Mouse (Mus musculus) limb, embryonic 11.5 days (tissue): ENCODE data around the gene Dph1. TPM values are rescaled to one million over a fixed set of nuclear protein-coding genes. Genes with fewer than 3 reads are reported as not detected.

ENCODE experiments used
- ATAC-seq: fragments of 200-750 bp; cut with Nextera tagmentation; 2 replicates; pipeline ENCODE4 v1.8.0; 2017; ENCODE audit warnings: low read depth; ENCODE audit not compliant: insufficient number of reproducible peaks, low FRiP score, low TSS enrichment
- DNase-seq: peaks from one replicate; pipeline ENCODE4 v3.0.0-alpha.2; 2015; ENCODE audit warnings: low spot score
- H3K27ac ChIP-seq: fragments of 300-500 bp; sonication (generic); replicated peaks from 2 replicates; pipeline ENCODE4 v1.5.1; 2014; ENCODE audit warnings: low read depth, mild to moderate bottlenecking, low read length
- H3K27me3 ChIP-seq: fragments of 300-500 bp; sonication (generic); 2 replicates; pipeline ENCODE4 v1.6.1; 2014; ENCODE audit warnings: mild to moderate bottlenecking, low read length, mixed read lengths; ENCODE audit not compliant: control insufficient read depth, insufficient read depth
- H3K36me3 ChIP-seq: fragments of 300-500 bp; sonication (generic); 2 replicates; pipeline ENCODE4 v1.6.1; 2014; ENCODE audit warnings: mild to moderate bottlenecking, low read length, moderate library complexity, mixed read lengths; ENCODE audit not compliant: control insufficient read depth, insufficient read depth
- H3K4me1 ChIP-seq: fragments of 300-500 bp; sonication (generic); 2 replicates; pipeline ENCODE4 v1.6.1; 2014; ENCODE audit warnings: low read length, mixed read lengths; ENCODE audit not compliant: control insufficient read depth, insufficient read depth
- H3K4me2 ChIP-seq: fragments of 300-500 bp; sonication (generic); 2 replicates; pipeline ENCODE4 v1.6.1; 2014; ENCODE audit warnings: low read depth, mild to moderate bottlenecking, moderate library complexity; ENCODE audit not compliant: severe bottlenecking
- H3K4me3 ChIP-seq: fragments of 300-500 bp; sonication (generic); 2 replicates; pipeline ENCODE4 v1.5.1; 2014; ENCODE audit warnings: low read depth, low read length
- H3K9ac ChIP-seq: fragments of 300-500 bp; sonication (generic); 2 replicates; pipeline ENCODE4 v1.6.1; 2014; ENCODE audit warnings: mild to moderate bottlenecking, low read length
- H3K9me3 ChIP-seq: fragments of 300-500 bp; sonication (generic); 2 replicates; pipeline ENCODE4 v1.6.1; 2016; ENCODE audit warnings: low read length; ENCODE audit not compliant: control insufficient read depth
- WGBS: fragments of 180-500 bp; shearing (Covaris S2); extraction: QIAGEN DNeasy Blood & Tissue Kit; methylation state at CpG from one replicate; pipeline ENCODE4 v1.1.7; 2014; 5-methylcytosine and 5-hydroxymethylcytosine counted together
- polyA plus RNA-seq: library from polyadenylated mRNA; unstranded; fragments of >200 nt; fragmentation: Nextera tagmentation; extraction: Ambion mirVana; gene quantifications from 2 replicates; pipeline ENCODE4 v1.2.1, GENCODE M21; 2014

The Dph1 gene
- polyA plus RNA-seq, 1 experiment from 2014 or later = 25.5 TPM

DNA sequence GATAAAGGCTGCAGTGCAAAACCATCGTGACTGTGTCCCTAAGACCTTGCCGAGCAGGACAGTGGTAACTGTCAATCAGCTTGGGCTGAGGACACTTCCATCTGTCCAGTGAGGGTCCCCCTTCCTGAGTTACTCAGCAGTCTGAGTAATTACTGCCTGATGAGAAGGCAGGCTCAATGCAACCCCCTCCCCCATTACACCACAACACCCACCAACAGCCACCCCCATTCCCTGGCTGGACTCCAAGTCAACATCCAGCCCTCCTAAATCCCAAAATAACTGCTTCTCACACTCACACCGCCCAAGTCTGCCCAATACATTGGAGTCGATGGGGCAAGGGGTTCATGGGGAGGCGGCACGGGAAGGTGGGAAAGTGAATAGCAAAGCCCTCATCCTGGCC, 800 bp upstream of the Dph1 start:
- H3K9ac ChIP-seq = no peak overlapping the region
- H3K4me3 ChIP-seq = no peak overlapping the region
- no peaks in the 10 kb centered on the region for H3K36me3 ChIP-seq
- H3K9me3 ChIP-seq = no peaks in the 10 kb centered on the region
- peaks cover 29% of the 10 kb centered on the region for H3K4me1 ChIP-seq
- H3K27ac ChIP-seq = no peak overlapping the region
- 61% methylated on average over 6 of the region's 6 CpGs for WGBS
- ATAC-seq (no peak), DNase-seq (no peak)
- H3K4me2 ChIP-seq = no peak overlapping the region
- H3K27me3 ChIP-seq = peaks cover 42% of the 10 kb centered on the region

GRCm38 (mm10) chr11:75190371-75190724, 693 bp downstream of the Dph1 start:
- ATAC-seq (peak; percentile 70), DNase-seq (peak; percentile 89)
- peaks cover 32% of the 10 kb centered on the region for H3K27me3 ChIP-seq
- H3K27ac ChIP-seq = no peak overlapping the region
- peaks cover 29% of the 10 kb centered on the region for H3K4me1 ChIP-seq
- H3K4me3 ChIP-seq = peak overlapping the region; percentile 88
- H3K4me2 ChIP-seq = peak overlapping the region; percentile 91
- H3K9ac ChIP-seq = peak overlapping the region; percentile 72
- no peaks in the 10 kb centered on the region for H3K9me3 ChIP-seq
- under 1% methylated on average over 24 of the region's 24 CpGs for WGBS
- no peaks in the 10 kb centered on the region for H3K36me3 ChIP-seq

DNA sequence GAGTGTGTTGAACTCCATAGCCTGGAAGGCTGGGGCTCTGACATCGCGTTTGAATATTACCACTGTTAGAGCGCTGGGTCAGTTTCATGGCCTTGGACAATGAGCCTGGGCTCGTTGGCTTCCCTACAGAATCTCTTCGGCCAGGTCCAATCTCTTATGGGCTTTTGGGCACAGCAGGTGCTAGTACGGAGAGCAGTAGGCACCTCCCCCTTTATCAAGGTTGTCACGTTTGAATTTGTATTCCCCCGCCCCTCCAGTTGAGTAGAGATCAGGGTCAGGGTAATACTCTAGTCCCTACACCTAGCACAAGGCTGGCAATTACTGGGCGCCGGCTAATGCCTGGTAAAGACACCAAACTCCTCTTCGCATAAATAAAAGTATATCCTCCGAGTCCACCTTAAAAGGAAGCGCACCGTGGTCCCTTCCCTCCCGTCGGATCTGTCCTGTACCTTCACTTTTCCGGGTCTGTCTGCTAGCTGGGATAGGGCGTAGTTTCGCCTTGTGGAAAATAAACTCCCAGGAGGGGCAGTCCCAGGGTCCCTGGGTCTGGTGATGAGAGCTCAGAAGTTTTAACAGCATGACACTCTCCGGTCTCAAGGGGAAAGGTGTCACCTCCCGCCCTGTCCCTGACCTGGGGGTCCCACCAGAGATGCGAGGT, 1.2 kb downstream of the Dph1 start:
- Histone ChIP-seq H3K4me2 (peak overlapping the region; percentile 91), H3K27me3 (peaks cover 30% of the 10 kb centered on the region), H3K4me3 (peak overlapping the region; percentile 88), H3K9ac (peak overlapping the region; percentile 72), H3K9me3 (no peaks in the 10 kb centered on the region), H3K36me3 (no peaks in the 10 kb centered on the region), H3K27ac (no peak overlapping the region), H3K4me1 (peaks cover 29% of the 10 kb centered on the region)
- no peak for DNase-seq
- under 1% methylated on average over 22 of the region's 22 CpGs for WGBS
- ATAC-seq = 0 out of 2 replicates have a peak, but pooled peaks have one; percentile 3

DNA sequence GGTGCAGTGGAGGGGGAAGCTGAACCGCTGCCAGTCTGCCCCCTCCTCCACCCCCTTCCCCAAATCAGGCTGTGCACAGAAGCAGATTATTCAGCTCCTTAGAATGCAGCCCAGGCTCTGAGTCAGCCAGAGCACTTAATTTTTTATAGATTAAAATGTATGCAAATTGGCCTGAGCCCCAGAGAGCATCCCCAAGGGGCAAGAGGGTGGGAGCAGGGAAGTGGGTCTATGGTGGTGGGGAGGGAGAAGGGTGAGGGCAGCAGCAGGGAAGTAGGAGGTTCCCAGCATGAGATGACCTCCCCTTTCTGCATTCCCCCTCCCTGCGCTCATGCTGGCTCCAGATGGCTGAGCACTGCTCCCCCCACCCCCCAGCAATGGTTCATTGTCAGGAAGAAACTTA, 6.1 kb downstream of the Dph1 start:
- peaks cover 4% of the 10 kb centered on the region; the same call in 1 of the 2 replicates for H3K36me3 ChIP-seq
- no peak overlapping the region for H3K9ac ChIP-seq
- no peaks in the 10 kb centered on the region for H3K27me3 ChIP-seq
- no peak overlapping the region for H3K4me3 ChIP-seq
- peaks cover 5% of the 10 kb centered on the region; the same call in 1 of the 2 replicates for H3K4me1 ChIP-seq
- no peaks in the 10 kb centered on the region for H3K9me3 ChIP-seq
- ATAC-seq = no peak
- no peak overlapping the region for H3K4me2 ChIP-seq
- WGBS = 92% methylated on average over 2 of the region's 2 CpGs
- H3K27ac ChIP-seq = no peak overlapping the region
- DNase-seq = no peak

DNA sequence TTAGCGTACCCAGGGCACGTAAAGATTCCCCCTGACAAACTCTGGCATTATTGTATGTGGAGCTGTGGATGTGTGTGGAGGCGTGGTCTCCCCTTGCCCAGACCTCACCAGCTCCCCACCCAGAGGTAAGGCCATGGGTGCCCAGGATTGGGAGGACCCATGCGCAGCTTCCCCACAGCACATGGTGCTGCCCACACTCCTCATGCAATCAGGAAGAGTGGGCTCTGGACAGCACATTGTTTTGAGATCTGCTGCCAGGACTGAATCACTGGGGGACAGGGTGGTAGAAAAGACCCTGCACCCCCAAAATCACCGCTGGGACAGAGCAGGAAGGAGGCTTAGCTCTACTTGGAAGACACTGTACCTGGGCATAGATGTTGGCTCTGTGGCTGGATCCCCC, 6.5 kb downstream of the Dph1 start:
- Histone ChIP-seq H3K27ac (no peak overlapping the region), H3K9me3 (no peaks in the 10 kb centered on the region), H3K9ac (no peak overlapping the region), H3K4me3 (no peak overlapping the region), H3K27me3 (no peaks in the 10 kb centered on the region), H3K4me1 (peaks cover 2% of the 10 kb centered on the region; the same call in 1 of the 2 replicates), H3K4me2 (no peak overlapping the region), H3K36me3 (peaks cover 4% of the 10 kb centered on the region; the same call in 1 of the 2 replicates)
- WGBS = 85% methylated on average over 5 of the region's 5 CpGs
- ATAC-seq = no peak
- DNase-seq = no peak

- H3K4me1 ChIP-seq = 0 out of 2 replicates have a peak, but pooled peaks cover 2% of the 10 kb centered on the region
- no peak overlapping the region for H3K4me2 ChIP-seq
- no peak for ATAC-seq
- H3K36me3 ChIP-seq = peaks cover 4% of the 10 kb centered on the region; the same call in 1 of the 2 replicates
- H3K9me3 ChIP-seq = no peaks in the 10 kb centered on the region
- H3K4me3 ChIP-seq = no peak overlapping the region
- H3K27ac ChIP-seq = no peak overlapping the region
- no peak for DNase-seq
- no peaks in the 10 kb centered on the region for H3K27me3 ChIP-seq
- H3K9ac ChIP-seq = no peak overlapping the region
- WGBS = 91% methylated on average over 2 of the region's 2 CpGs
These were observed 7.0 kb downstream of the Dph1 start for GRCm38 (mm10) chr11:75183917-75184570.

DNA sequence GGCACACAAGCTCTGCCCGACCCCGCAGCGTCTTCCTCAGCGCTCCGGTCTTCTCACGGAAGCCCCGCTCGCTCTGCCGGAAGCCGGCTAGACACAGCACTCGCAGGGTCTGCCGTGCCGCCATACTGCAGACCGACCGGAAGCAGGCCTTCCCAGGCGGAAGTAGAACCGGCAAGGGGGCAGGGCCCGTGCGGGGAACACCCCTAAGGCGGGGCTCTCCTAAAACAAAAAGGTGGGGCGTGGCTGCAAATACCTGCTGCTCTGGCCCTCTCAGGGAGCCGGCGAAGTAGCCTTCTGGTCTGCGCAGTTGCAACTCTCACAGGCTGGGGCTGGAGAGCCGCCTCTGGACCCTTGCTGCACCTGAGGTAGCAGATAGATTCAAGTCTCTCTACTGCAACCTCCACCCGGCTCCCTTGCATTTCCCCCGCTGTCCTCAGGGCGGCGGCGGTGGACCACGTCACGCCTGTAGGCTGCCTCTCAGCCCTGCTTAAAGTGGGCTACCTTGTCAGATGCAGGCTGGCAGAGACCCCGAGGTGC, 12.3 kb downstream of the Dph1 start, which contains the start of gene Ovca2:
TSS of gene Ovca2 (minus strand) at position 164 of the 537 bp plus-strand sequence.
- Histone ChIP-seq H3K36me3 (peaks cover 6% of the 10 kb centered on the region; the same call in 1 of the 2 replicates), H3K9me3 (no peaks in the 10 kb centered on the region)
- under 1% methylated on average over 33 of the region's 33 CpGs for WGBS

GRCm38 (mm10) chr11:75178011-75178410, 13.0 kb downstream of the Dph1 start:
- H3K9ac ChIP-seq = peak overlapping the region; percentile 55
- ATAC-seq (no peak), DNase-seq (no peak)
- no peak overlapping the region for H3K27ac ChIP-seq
- peak overlapping the region; percentile 92 for H3K4me2 ChIP-seq
- 50% methylated on average over 12 of the region's 12 CpGs for WGBS
- peaks cover 4% of the 10 kb centered on the region; the same call in 1 of the 2 replicates for H3K36me3 ChIP-seq
- H3K9me3 ChIP-seq = no peaks in the 10 kb centered on the region
- H3K27me3 ChIP-seq = peaks cover 5% of the 10 kb centered on the region
- H3K4me3 ChIP-seq = peak overlapping the region; percentile 54
- H3K4me1 ChIP-seq = peaks cover 15% of the 10 kb centered on the region

More for the DNA sequence above, 12.3 kb downstream of the Dph1 start, which contains the start of gene Ovca2:
- peak; percentile 95 for DNase-seq
- peak within 1 kb of the TSS; percentile 54 for H3K4me3 ChIP-seq
- peaks cover 9% of the 10 kb centered on the region for H3K4me1 ChIP-seq
- H3K4me2 ChIP-seq = peak within 1 kb of the TSS; percentile 92
- peak; percentile 94 for ATAC-seq
- peak within 1 kb of the TSS; percentile 77 for H3K27ac ChIP-seq
- H3K9ac ChIP-seq = peak within 1 kb of the TSS; percentile 55
- peaks cover under 1% of the 10 kb centered on the region; the same call in 1 of the 2 replicates for H3K27me3 ChIP-seq
